Comparison of ENCODE assay signal across 8 mouse cellular contexts in genomic region chr6:28981585-28981948, GRCm38 (mm10).
DNase-seq lines count a peak whose midpoint lies in the region; ATAC-seq and TF ChIP-seq lines count a peak whose summit lies in the region.

No protein-coding gene starts in this region.

- peak overlapping the region; percentile 50 for H3K4me3 ChIP-seq in kidney, embryonic 15.5 days (replicated peaks)
- peak overlapping the region; percentile 30; the same call in 1 of the 2 replicates for H3K4me3 ChIP-seq in embryonic fibroblast, embryonic 13.5 days (ENCODE audit: insufficient read depth, low read length)
- H3K4me3 ChIP-seq in limb, embryonic 11.5 days (ENCODE audit: low read depth, low read length): peak overlapping the region; percentile 39
- peak overlapping the region; percentile 44 for H3K4me3 ChIP-seq in neural tube, embryonic 14.5 days (ENCODE audit: low read depth, low read length)

- no peaks in the 10 kb centered on the region for H3K9me3 ChIP-seq in kidney, embryonic 15.5 days (replicated peaks)
- no peaks in the 10 kb centered on the region for H3K9me3 ChIP-seq in limb, embryonic 11.5 days (ENCODE audit: control insufficient read depth, low read length)
- no peaks in the 10 kb centered on the region for H3K9me3 ChIP-seq in neural tube, embryonic 14.5 days (ENCODE audit: control insufficient read depth, low read length)

- H3K27me3 ChIP-seq in kidney, embryonic 15.5 days: peaks cover 71% of the 10 kb centered on the region
- peaks cover 35% of the 10 kb centered on the region for H3K27me3 ChIP-seq in limb, embryonic 11.5 days (ENCODE audit: control insufficient read depth, insufficient read depth, low read length)
- H3K27me3 ChIP-seq in neural tube, embryonic 14.5 days (ENCODE audit: control insufficient read depth, insufficient read depth, low read length): no peaks in the 10 kb centered on the region; the same call in 1 of the 2 replicates

- no peak overlapping the region for H3K27ac ChIP-seq in kidney, embryonic 15.5 days
- H3K27ac ChIP-seq in embryonic fibroblast, embryonic 13.5 days (ENCODE audit: insufficient read depth, low read length): no peak overlapping the region
- no peak overlapping the region for H3K27ac ChIP-seq in limb, embryonic 11.5 days (replicated peaks; ENCODE audit: low read depth, low read length)
- H3K27ac ChIP-seq in neural tube, embryonic 14.5 days (ENCODE audit: low read depth, low read length): peak overlapping the region; percentile 78

- peak; percentile 24; the same call in 1 of the 2 replicates for ATAC-seq in kidney, embryonic 15.5 days (replicated peaks; ENCODE audit: low FRiP score)
- ATAC-seq in limb, embryonic 11.5 days (ENCODE audit: insufficient number of reproducible peaks, low FRiP score, low TSS enrichment, low read depth): no peak; the same call in 1 of the 2 replicates
- peak; percentile 39 for ATAC-seq in neural tube, embryonic 14.5 days (ENCODE audit: low read depth)

- DNase-seq in kidney, postnatal 4 days: no peak
- no peak for DNase-seq in limb, embryonic 11.5 days (ENCODE audit: low spot score)
- no peak for DNase-seq in frontal cortex, postnatal 14 days (ENCODE audit: low spot score in 2 of 2)
- no peak for DNase-seq in cerebellum, adult 11 months
- DNase-seq in lung, adult 18-20 months: no peak

- H3K9ac ChIP-seq in kidney, embryonic 15.5 days: no peak overlapping the region
- no peak overlapping the region for H3K9ac ChIP-seq in limb, embryonic 11.5 days (ENCODE audit: low read length)
- H3K9ac ChIP-seq in neural tube, embryonic 14.5 days (replicated peaks; ENCODE audit: low read depth, low read length): peak overlapping the region; percentile 72

- peaks cover 23% of the 10 kb centered on the region for H3K4me1 ChIP-seq in kidney, embryonic 15.5 days
- H3K4me1 ChIP-seq in embryonic fibroblast, embryonic 13.5 days (ENCODE audit: control insufficient read depth, insufficient read depth, low read length): no peaks in the 10 kb centered on the region
- H3K4me1 ChIP-seq in limb, embryonic 11.5 days (ENCODE audit: control insufficient read depth, insufficient read depth, low read length): peaks cover 10% of the 10 kb centered on the region
- peaks cover 18% of the 10 kb centered on the region; the same call in 1 of the 2 replicates for H3K4me1 ChIP-seq in neural tube, embryonic 14.5 days (ENCODE audit: control insufficient read depth, insufficient read depth, low read length)

- no peaks in the 10 kb centered on the region for H3K36me3 ChIP-seq in kidney, embryonic 15.5 days
- no peaks in the 10 kb centered on the region for H3K36me3 ChIP-seq in limb, embryonic 11.5 days (ENCODE audit: control insufficient read depth, insufficient read depth, low read length)
- no peaks in the 10 kb centered on the region for H3K36me3 ChIP-seq in neural tube, embryonic 14.5 days (ENCODE audit: control insufficient read depth, insufficient read depth, low read length)

- 3% methylated on average over 18 of the region's 18 CpGs for WGBS in kidney, embryonic 15.5 days
- 6% methylated on average over 18 of the region's 18 CpGs for WGBS in limb, embryonic 11.5 days
- WGBS in neural tube, embryonic 14.5 days: 5% methylated on average over 18 of the region's 18 CpGs

- no peak for TF ChIP-seq POLR2A in embryonic fibroblast, embryonic 13.5 days (IDR thresholded peaks at IDR 0.05; ENCODE audit: low read depth, low read length)

- peak overlapping the region; percentile 92 for H3K4me2 ChIP-seq in kidney, embryonic 15.5 days
- H3K4me2 ChIP-seq in limb, embryonic 11.5 days (ENCODE audit: low read depth, severe bottlenecking): peak overlapping the region; percentile 74
- H3K4me2 ChIP-seq in neural tube, embryonic 14.5 days (ENCODE audit: low read depth, low read length): peak overlapping the region; percentile 78

- no peak for TF ChIP-seq CTCF in embryonic fibroblast, embryonic 13.5 days (IDR thresholded peaks at IDR 0.05; ENCODE audit: borderline replicate concordance, insufficient read depth, low read length)
